8 mouse cellular contexts compared by ENCODE assay signal in the genomic region with DNA sequence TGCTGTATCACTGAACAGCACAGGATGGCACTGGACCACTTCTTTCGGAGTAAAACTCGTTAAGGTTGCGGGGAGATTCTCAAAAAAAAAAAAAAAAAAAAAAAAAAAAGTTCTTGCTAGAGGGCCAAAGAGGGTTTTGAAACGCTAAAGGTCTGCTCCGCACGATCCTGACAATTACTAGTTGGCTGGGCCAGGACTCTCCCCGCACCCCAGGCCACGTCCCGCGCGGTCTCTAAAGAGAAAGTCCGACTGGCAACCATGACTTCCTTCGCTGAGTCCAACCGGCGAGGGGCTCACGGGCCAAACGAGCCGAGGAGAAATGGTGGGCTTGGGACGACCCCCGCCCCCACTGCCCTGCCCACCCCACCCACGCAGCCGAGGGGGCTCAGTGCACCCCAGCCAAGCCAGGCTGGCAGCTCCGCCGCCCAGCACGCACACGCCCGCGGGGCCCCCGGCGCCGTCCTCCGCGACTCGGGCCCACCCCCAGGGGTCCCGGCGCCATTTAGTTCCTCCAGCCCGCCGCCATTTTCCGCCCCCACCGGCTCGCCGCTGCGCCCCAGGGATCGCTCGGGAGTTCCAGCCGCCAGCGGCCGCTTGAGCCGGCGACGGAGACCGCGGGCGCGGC. TPM values are rescaled to one million over a fixed set of nuclear protein-coding genes. Genes with fewer than 3 reads are reported as not detected.
DNase-seq lines count a peak whose midpoint lies in the region; ATAC-seq and TF ChIP-seq lines count a peak whose summit lies in the region.

No protein-coding gene starts in this region.

- peak; percentile 68 for ATAC-seq in forebrain, embryonic 14.5 days
- peak; percentile 81 for ATAC-seq in hindbrain, postnatal 0 days
- peak; percentile 73 for ATAC-seq in limb, embryonic 14.5 days (ENCODE audit: low FRiP score, low read depth)
- ATAC-seq in midbrain, embryonic 11.5 days (ENCODE audit: low FRiP score), result peak; percentile 83

- no peaks in the 10 kb centered on the region for H3K27me3 ChIP-seq in spleen, adult 2 months (ENCODE audit: control insufficient read depth, insufficient read depth, low read length)
- no peaks in the 10 kb centered on the region for H3K27me3 ChIP-seq in forebrain, embryonic 14.5 days (replicated peaks; ENCODE audit: control insufficient read depth, insufficient read depth, low read length)
- H3K27me3 ChIP-seq in hindbrain, postnatal 0 days (ENCODE audit: insufficient read depth, low read length), result no peaks in the 10 kb centered on the region
- no peaks in the 10 kb centered on the region for H3K27me3 ChIP-seq in limb, embryonic 14.5 days (ENCODE audit: control insufficient read depth, insufficient read depth, low read length)
- H3K27me3 ChIP-seq in midbrain, embryonic 11.5 days (ENCODE audit: control insufficient read depth, insufficient read depth, low read length), result no peaks in the 10 kb centered on the region

- H3K27ac ChIP-seq in spleen, adult 2 months (ENCODE audit: insufficient read depth, low read length), result peak overlapping the region; percentile 88
- peak overlapping the region; percentile 99 for H3K27ac ChIP-seq in forebrain, embryonic 14.5 days (ENCODE audit: low read depth, low read length)
- peak overlapping the region; percentile 100 for H3K27ac ChIP-seq in hindbrain, postnatal 0 days
- peak overlapping the region; percentile 100 for H3K27ac ChIP-seq in limb, embryonic 14.5 days (replicated peaks; ENCODE audit: low read depth, low read length)
- H3K27ac ChIP-seq in midbrain, embryonic 11.5 days (ENCODE audit: low read depth, low read length), result peak overlapping the region; percentile 100

- peaks cover 4% of the 10 kb centered on the region; the same call in 1 of the 2 replicates for H3K4me1 ChIP-seq in spleen, adult 2 months (ENCODE audit: control insufficient read depth, insufficient read depth, insufficient read length)
- peaks cover 5% of the 10 kb centered on the region; the same call in 1 of the 2 replicates for H3K4me1 ChIP-seq in forebrain, embryonic 14.5 days (ENCODE audit: control insufficient read depth, insufficient read depth, low read length)
- no peaks in the 10 kb centered on the region for H3K4me1 ChIP-seq in hindbrain, postnatal 0 days (ENCODE audit: insufficient read depth, low read length)
- 0 out of 2 replicates have a peak, but pooled peaks cover 3% of the 10 kb centered on the region for H3K4me1 ChIP-seq in limb, embryonic 14.5 days (ENCODE audit: control insufficient read depth, insufficient read depth, low read length)
- H3K4me1 ChIP-seq in midbrain, embryonic 11.5 days (ENCODE audit: control insufficient read depth, insufficient read depth, low read length), result peaks cover 7% of the 10 kb centered on the region

- H3K36me3 ChIP-seq in spleen, adult 2 months (ENCODE audit: control insufficient read depth, insufficient read depth, low read length), result no peaks in the 10 kb centered on the region
- no peaks in the 10 kb centered on the region for H3K36me3 ChIP-seq in forebrain, embryonic 14.5 days (ENCODE audit: control insufficient read depth, insufficient read depth, low read length)
- H3K36me3 ChIP-seq in hindbrain, postnatal 0 days (ENCODE audit: insufficient read depth, low read length), result no peaks in the 10 kb centered on the region
- no peaks in the 10 kb centered on the region for H3K36me3 ChIP-seq in limb, embryonic 14.5 days (ENCODE audit: control insufficient read depth, insufficient read depth, low read length)
- no peaks in the 10 kb centered on the region for H3K36me3 ChIP-seq in midbrain, embryonic 11.5 days (ENCODE audit: control insufficient read depth, insufficient read depth, low read length)

- no peak for TF ChIP-seq CTCF in spleen, adult 2 months (IDR thresholded peaks at IDR 0.05; ENCODE audit: extremely low read depth, insufficient read depth, insufficient read length, insufficient replicate concordance)
- 0 out of 2 replicates have a peak, but pooled peaks have one; percentile 7 for TF ChIP-seq CTCF in hindbrain, postnatal 0 days (IDR thresholded peaks at IDR 0.05; ENCODE audit: low read depth)

- WGBS in spleen, adult 2 months, result under 1% methylated on average over 53 of the region's 55 CpGs
- under 1% methylated on average over 34 of the region's 55 CpGs for WGBS in forebrain, embryonic 14.5 days
- 0% methylated on average over 49 of the region's 55 CpGs for WGBS in hindbrain, postnatal 0 days
- WGBS in limb, embryonic 14.5 days, result under 1% methylated on average over 41 of the region's 55 CpGs
- WGBS in midbrain, embryonic 11.5 days, result under 1% methylated on average over 38 of the region's 55 CpGs

- peak overlapping the region; percentile 95 for H3K9ac ChIP-seq in forebrain, embryonic 14.5 days (ENCODE audit: low read length)
- peak overlapping the region; percentile 97 for H3K9ac ChIP-seq in hindbrain, postnatal 0 days (replicated peaks; ENCODE audit: low read length)
- H3K9ac ChIP-seq in limb, embryonic 14.5 days (ENCODE audit: low read depth, low read length, severe bottlenecking), result peak overlapping the region; percentile 98
- H3K9ac ChIP-seq in midbrain, embryonic 11.5 days (ENCODE audit: low read length), result peak overlapping the region; percentile 96

- peak in 1 of 2 experiments; percentile 29 for DNase-seq in spleen, adult 2 months (ENCODE audit: low read depth in 1 of 2, low spot score in 2 of 2)
- DNase-seq in spleen, adult 12 weeks (ENCODE audit: low spot score), result no peak
- peak; percentile 45 for DNase-seq in adrenal gland, postnatal 25 days
- peak; percentile 37 for DNase-seq in forebrain, embryonic 14.5 days (ENCODE audit: low spot score)
- DNase-seq in hindbrain, postnatal 0 days (ENCODE audit: low spot score), result peak; percentile 73
- peak; percentile 23 for DNase-seq in limb, embryonic 14.5 days (ENCODE audit: low spot score)
- DNase-seq in midbrain, embryonic 11.5 days (ENCODE audit: low spot score, missing footprints), result peak; percentile 95
- peak; percentile 79 for DNase-seq in thymus, postnatal 4 days

- H3K9me3 ChIP-seq in forebrain, embryonic 14.5 days (replicated peaks; ENCODE audit: control insufficient read depth, low read length), result no peaks in the 10 kb centered on the region
- H3K9me3 ChIP-seq in hindbrain, postnatal 0 days (ENCODE audit: low read length), result no peaks in the 10 kb centered on the region
- no peaks in the 10 kb centered on the region for H3K9me3 ChIP-seq in limb, embryonic 14.5 days (ENCODE audit: control insufficient read depth, low read length)
- no peaks in the 10 kb centered on the region for H3K9me3 ChIP-seq in midbrain, embryonic 11.5 days (ENCODE audit: control insufficient read depth, low read length)

- TF ChIP-seq POLR2A in spleen, adult 2 months (IDR thresholded peaks at IDR 0.05; ENCODE audit: low read depth, low read length), result no peak
- TF ChIP-seq POLR2A in limb, embryonic 14.5 days (IDR thresholded peaks at IDR 0.05; ENCODE audit: borderline replicate concordance, extremely low read depth, insufficient read depth, insufficient read length), result no peak

- peak overlapping the region; percentile 60 for H3K4me2 ChIP-seq in forebrain, embryonic 14.5 days (ENCODE audit: low read length)
- peak overlapping the region; percentile 71 for H3K4me2 ChIP-seq in hindbrain, postnatal 0 days (ENCODE audit: low read depth, low read length)
- H3K4me2 ChIP-seq in limb, embryonic 14.5 days (replicated peaks; ENCODE audit: low read depth, low read length, severe bottlenecking), result peak overlapping the region; percentile 53
- H3K4me2 ChIP-seq in midbrain, embryonic 11.5 days, result peak overlapping the region; percentile 70

- peak overlapping the region; percentile 89 for H3K4me3 ChIP-seq in spleen, adult 2 months (ENCODE audit: extremely low read depth, insufficient read depth, insufficient read length)
- H3K4me3 ChIP-seq in forebrain, embryonic 14.5 days (ENCODE audit: low read depth, low read length), result peak overlapping the region; percentile 87
- peak overlapping the region; percentile 97 for H3K4me3 ChIP-seq in hindbrain, postnatal 0 days (ENCODE audit: low read length)
- peak overlapping the region; percentile 88 for H3K4me3 ChIP-seq in limb, embryonic 14.5 days (replicated peaks; ENCODE audit: low read length)
- H3K4me3 ChIP-seq in midbrain, embryonic 11.5 days (ENCODE audit: low read depth, low read length), result peak overlapping the region; percentile 96

RNA-seq across cellular contexts. Expression of gene Dmtf1, which starts 0.6 kb away (rescaled TPM):
- polyA plus RNA-seq in spleen, adult 2 months (2012; rRNA removed), result 8.0 and 9.0 TPM in 2 replicates
- total RNA-seq in adrenal gland, postnatal 25 days (2021), result 32.8 and 36.3 TPM in 2 replicates
- polyA plus RNA-seq in forebrain, embryonic 14.5 days (2014; fragmentation: Nextera tagmentation; extraction: Ambion mirVana), result 68.2 and 70.1 TPM in 2 replicates
- total RNA-seq in hindbrain, postnatal 0 days (2014; rRNA removed), result 39.6 and 44.2 TPM in 2 replicates
- polyA plus RNA-seq in hindbrain, postnatal 0 days (2015; fragmentation: Nextera tagmentation; extraction: Ambion mirVana), result 28.4 and 32.3 TPM in 2 replicates
- polyA plus RNA-seq in limb, embryonic 14.5 days (2012; rRNA removed), result 67.9 and 78.0 TPM in 2 replicates
- 49.4 and 63.7 TPM in 2 replicates for polyA plus RNA-seq in limb, embryonic 14.5 days (2014; fragmentation: Nextera tagmentation; extraction: Ambion mirVana)
- 76.0 and 77.6 TPM in 2 replicates for polyA plus RNA-seq in midbrain, embryonic 11.5 days (2014; fragmentation: Nextera tagmentation; extraction: Ambion mirVana)
